ENCODE assay signal across 28 mouse cellular contexts in genomic region chr13:34305964-34306671, GRCm38 (mm10). TPM values are rescaled to one million over a fixed set of nuclear protein-coding genes. Genes with fewer than 3 reads are reported as not detected.
A peak's percentile ranks its signal among the peaks of the same experiment; 100 is the strongest.
DNase-seq lines count a peak whose midpoint lies in the region; ATAC-seq and TF ChIP-seq lines count a peak whose summit lies in the region.
"Had no signal": no experiment of that assay in that cellular context is flagged by ENCODE, and none has a peak within 500 bp of the region (broad histone marks: within the 10 kb centered on the region; RNA-seq: fewer than 3 reads in every experiment).

No protein-coding gene starts in this region.

- no peak for ATAC-seq in forebrain, embryonic 11.5 days (replicated peaks; ENCODE audit: low FRiP score)
- ATAC-seq in forebrain, postnatal 0 days, result no peak
- no peak for ATAC-seq in liver, embryonic 11.5 days (replicated peaks; ENCODE audit: low FRiP score)
- no peak for ATAC-seq in liver, embryonic 14.5 days (ENCODE audit: insufficient read depth)
- ATAC-seq in liver, postnatal 0 days, result peak; percentile 77
- ATAC-seq: activated CD4-positive, CD25-positive, alpha-beta regulatory T cell, adult 4 months; forebrain, embryonic 14.5 days; hindbrain, embryonic 16.5 days had no signal

- H3K4me2 ChIP-seq in forebrain, embryonic 11.5 days (ENCODE audit: low read depth, low read length, severe bottlenecking), result no peak overlapping the region
- no peak overlapping the region for H3K4me2 ChIP-seq in forebrain, postnatal 0 days (ENCODE audit: low read depth)
- no peak overlapping the region for H3K4me2 ChIP-seq in liver, embryonic 11.5 days
- no peak overlapping the region for H3K4me2 ChIP-seq in liver, embryonic 14.5 days (ENCODE audit: low read depth)
- no peak overlapping the region for H3K4me2 ChIP-seq in liver, postnatal 0 days (ENCODE audit: low read depth, low read length)
- H3K4me2 ChIP-seq: embryonic facial prominence, embryonic 13.5 days; heart, embryonic 12.5 days; heart, embryonic 15.5 days; hindbrain, embryonic 13.5 days had no signal

- no peak for TF ChIP-seq CTCF in forebrain, postnatal 0 days (IDR thresholded peaks at IDR 0.05; ENCODE audit: low read depth)
- no peak for TF ChIP-seq CTCF in liver, embryonic 14.5 days (IDR thresholded peaks at IDR 0.05; ENCODE audit: low read depth)
- no peak for TF ChIP-seq CTCF in liver, postnatal 0 days (IDR thresholded peaks at IDR 0.05; ENCODE audit: low read depth)
- no peak for TF ChIP-seq CTCF in layer of hippocampus, adult 2 months (conservative IDR thresholded peaks at IDR 0.05)

- no peaks in the 10 kb centered on the region for H3K36me3 ChIP-seq in forebrain, embryonic 11.5 days (ENCODE audit: control insufficient read depth, insufficient read depth, low read length)
- H3K36me3 ChIP-seq in forebrain, postnatal 0 days (ENCODE audit: insufficient read depth), result peaks cover 9% of the 10 kb centered on the region
- 0 out of 2 replicates have a peak, but pooled peaks cover 5% of the 10 kb centered on the region for H3K36me3 ChIP-seq in liver, embryonic 11.5 days (ENCODE audit: control insufficient read depth, insufficient read depth, low read length)
- H3K36me3 ChIP-seq in liver, embryonic 14.5 days (replicated peaks; ENCODE audit: control insufficient read depth, insufficient read depth, low read depth), result peaks cover 43% of the 10 kb centered on the region
- H3K36me3 ChIP-seq in liver, postnatal 0 days (replicated peaks; ENCODE audit: insufficient read depth, low read length), result peaks cover 26% of the 10 kb centered on the region
- H3K36me3 ChIP-seq: embryonic facial prominence, embryonic 10.5 days; embryonic facial prominence, embryonic 13.5 days; heart, embryonic 15.5 days had no signal

- H3K27ac ChIP-seq in forebrain, embryonic 11.5 days (ENCODE audit: low read depth, low read length), result no peak overlapping the region
- no peak overlapping the region for H3K27ac ChIP-seq in forebrain, postnatal 0 days (ENCODE audit: low read depth, low read length)
- no peak overlapping the region for H3K27ac ChIP-seq in liver, embryonic 11.5 days (ENCODE audit: low read depth, low read length)
- peak overlapping the region; percentile 17; the same call in 1 of the 2 replicates for H3K27ac ChIP-seq in liver, embryonic 14.5 days
- peak overlapping the region; percentile 29; the same call in 1 of the 2 replicates for H3K27ac ChIP-seq in liver, postnatal 0 days (ENCODE audit: low read depth)
- no peak overlapping the region for H3K27ac ChIP-seq in layer of hippocampus, adult 2 months
- H3K27ac ChIP-seq: embryonic facial prominence, embryonic 10.5 days; embryonic facial prominence, embryonic 13.5 days; forebrain, embryonic 10.5 days; heart, embryonic 15.5 days; hindbrain, embryonic 10.5 days; hindbrain, embryonic 13.5 days had no signal

- DNase-seq in forebrain, embryonic 11.5 days (ENCODE audit: low spot score), result peak; percentile 11
- no peak for DNase-seq in forebrain, postnatal 0 days
- no peak for DNase-seq in liver, embryonic 11.5 days (ENCODE audit: low spot score)
- DNase-seq in liver, embryonic 14.5 days (ENCODE audit: low read depth in 3 of 3, low spot score in 3 of 3), result no peak
- DNase-seq in liver, postnatal 0 days, result no peak
- no peak for DNase-seq in thymus, postnatal 0 days (ENCODE audit: low spot score)
- DNase-seq in layer of hippocampus, adult 2 months (ENCODE audit: low spot score in 2 of 2), result no peak
- DNase-seq: adrenal gland, adult 8-10 months; adrenal gland, postnatal 25 days; cerebellum, adult 11-12 months; cerebellum, adult 8-10 months; cerebellum, postnatal 10 days; cerebellum, postnatal 36 days; embryo, embryonic 11 days; gastrocnemius, postnatal 25 days; heart, postnatal 10 days; heart, postnatal 36 days had no signal

- WGBS in forebrain, embryonic 11.5 days, result 100% methylated on average over 2 of the region's 2 CpGs
- WGBS in forebrain, postnatal 0 days, result 89% methylated on average over 2 of the region's 2 CpGs
- WGBS in liver, embryonic 11.5 days, result 87% methylated on average over 2 of the region's 2 CpGs
- WGBS in liver, embryonic 14.5 days (ENCODE audit: insufficient replicate concordance), result 87% methylated on average over 2 of the region's 2 CpGs
- WGBS in liver, postnatal 0 days (ENCODE audit: insufficient replicate concordance), result 72% methylated on average over 2 of the region's 2 CpGs

- no peaks in the 10 kb centered on the region for H3K27me3 ChIP-seq in forebrain, embryonic 11.5 days (ENCODE audit: control insufficient read depth, insufficient read depth, low read length)
- H3K27me3 ChIP-seq in forebrain, postnatal 0 days (ENCODE audit: insufficient read depth, low read length), result no peaks in the 10 kb centered on the region
- H3K27me3 ChIP-seq in liver, embryonic 11.5 days (replicated peaks; ENCODE audit: control insufficient read depth, insufficient read depth, low read length), result no peaks in the 10 kb centered on the region
- no peaks in the 10 kb centered on the region for H3K27me3 ChIP-seq in liver, embryonic 14.5 days (ENCODE audit: control insufficient read depth, insufficient read depth, low read length)
- H3K27me3 ChIP-seq in liver, postnatal 0 days (ENCODE audit: insufficient read depth, low read length), result no peaks in the 10 kb centered on the region
- H3K27me3 ChIP-seq: embryonic facial prominence, embryonic 13.5 days; heart, embryonic 12.5 days; heart, embryonic 15.5 days; hindbrain, embryonic 13.5 days had no signal

- no peaks in the 10 kb centered on the region for H3K4me1 ChIP-seq in forebrain, embryonic 11.5 days (replicated peaks; ENCODE audit: control insufficient read depth, insufficient read depth, low read length)
- H3K4me1 ChIP-seq in forebrain, postnatal 0 days (ENCODE audit: insufficient read depth), result no peaks in the 10 kb centered on the region
- peaks cover 35% of the 10 kb centered on the region for H3K4me1 ChIP-seq in liver, embryonic 11.5 days (replicated peaks; ENCODE audit: control insufficient read depth, insufficient read depth, low read length)
- peaks cover 41 to 44% of the 10 kb centered on the region in 2 experiments for H3K4me1 ChIP-seq in liver, embryonic 14.5 days (replicated peaks; ENCODE audit: control insufficient read depth in 2 of 2, insufficient read depth in 2 of 2, low read length in 1 of 2)
- H3K4me1 ChIP-seq in liver, postnatal 0 days (ENCODE audit: insufficient read depth), result peaks cover 40% of the 10 kb centered on the region
- H3K4me1 ChIP-seq: heart, embryonic 15.5 days had no signal

- TF ChIP-seq EP300 in liver, embryonic 14.5 days (IDR thresholded peaks at IDR 0.05; ENCODE audit: low read depth), result no peak
- TF ChIP-seq EP300 in liver, postnatal 0 days (IDR thresholded peaks at IDR 0.05; ENCODE audit: low read depth), result no peak

- H3K9me3 ChIP-seq in forebrain, embryonic 11.5 days (ENCODE audit: control insufficient read depth, low read length), result no peaks in the 10 kb centered on the region
- H3K9me3 ChIP-seq in forebrain, postnatal 0 days (ENCODE audit: low read length), result no peaks in the 10 kb centered on the region
- no peaks in the 10 kb centered on the region for H3K9me3 ChIP-seq in liver, embryonic 11.5 days (ENCODE audit: control insufficient read depth, low read length)
- H3K9me3 ChIP-seq in liver, embryonic 14.5 days (ENCODE audit: control insufficient read depth, low read length), result no peaks in the 10 kb centered on the region
- no peaks in the 10 kb centered on the region for H3K9me3 ChIP-seq in liver, postnatal 0 days (ENCODE audit: low read length)
- H3K9me3 ChIP-seq: embryonic facial prominence, embryonic 10.5 days; embryonic facial prominence, embryonic 13.5 days; forebrain, embryonic 10.5 days; heart, embryonic 12.5 days; heart, embryonic 15.5 days; hindbrain, embryonic 10.5 days; hindbrain, embryonic 13.5 days had no signal

- no peak overlapping the region for H3K4me3 ChIP-seq in forebrain, embryonic 11.5 days (ENCODE audit: low read depth, low read length)
- no peak overlapping the region for H3K4me3 ChIP-seq in forebrain, postnatal 0 days (ENCODE audit: low read depth, low read length)
- H3K4me3 ChIP-seq in liver, embryonic 11.5 days (ENCODE audit: low read depth, low read length), result no peak overlapping the region
- H3K4me3 ChIP-seq in liver, embryonic 14.5 days (ENCODE audit: insufficient read depth in 1 of 2, low read depth in 2 of 2, low read length in 2 of 2), result no peak overlapping the region
- H3K4me3 ChIP-seq in liver, postnatal 0 days (ENCODE audit: low read depth, low read length), result no peak overlapping the region
- H3K4me3 ChIP-seq in layer of hippocampus, adult 2 months, result no peak overlapping the region
- H3K4me3 ChIP-seq: embryonic facial prominence, embryonic 10.5 days; embryonic facial prominence, embryonic 13.5 days; erythroblast, embryonic 14.5 days; forebrain, embryonic 10.5 days; heart, embryonic 12.5 days; heart, embryonic 15.5 days; hindbrain, embryonic 10.5 days; hindbrain, embryonic 13.5 days had no signal

- H3K9ac ChIP-seq in forebrain, embryonic 11.5 days (ENCODE audit: low read length), result no peak overlapping the region
- H3K9ac ChIP-seq in forebrain, postnatal 0 days, result no peak overlapping the region
- peak overlapping the region; percentile 15; the same call in 1 of the 2 replicates for H3K9ac ChIP-seq in liver, embryonic 11.5 days (ENCODE audit: low read depth, low read length)
- H3K9ac ChIP-seq in liver, embryonic 14.5 days (replicated peaks), result no peak overlapping the region
- 0 out of 2 replicates have a peak overlapping the region, but pooled peaks have one; percentile 2 for H3K9ac ChIP-seq in liver, postnatal 0 days (replicated peaks)
- H3K9ac ChIP-seq: embryonic facial prominence, embryonic 13.5 days; heart, embryonic 12.5 days; heart, embryonic 15.5 days; hindbrain, embryonic 13.5 days had no signal

RNA-seq across cellular contexts. Expression of gene Slc22a23, which starts 38.9 kb away (rescaled TPM):
- polyA plus RNA-seq in forebrain, embryonic 11.5 days (2014; fragmentation: Nextera tagmentation; extraction: Ambion mirVana), result 16.9 and 18.5 TPM in 2 replicates
- 74.8 and 87.9 TPM in 2 replicates for total RNA-seq in forebrain, postnatal 0 days (2014; rRNA removed)
- 8.7 and 10.3 TPM in 2 replicates for polyA plus RNA-seq in forebrain, postnatal 0 days (2015; fragmentation: Nextera tagmentation; extraction: Ambion mirVana)
- polyA plus RNA-seq in liver, embryonic 11.5 days (2014; fragmentation: Nextera tagmentation; extraction: Ambion mirVana), result 11.0 and 11.6 TPM in 2 replicates
- 21.4 and 24.4 TPM in 2 replicates for polyA plus RNA-seq in liver, embryonic 14.5 days (2012; rRNA removed)
- 9.3 and 11.9 TPM in 2 replicates for polyA plus RNA-seq in liver, embryonic 14.5 days (2014; fragmentation: Nextera tagmentation; extraction: Ambion mirVana)
- polyA plus RNA-seq in liver, postnatal 0 days (2015; fragmentation: Nextera tagmentation; extraction: Ambion mirVana), result 6.6 and 7.0 TPM in 2 replicates
- 2.8 and 3.4 TPM in 2 replicates for polyA plus RNA-seq in thymus, postnatal 0 days (2015; fragmentation: Nextera tagmentation; extraction: Ambion mirVana)
- total RNA-seq in layer of hippocampus, adult 2 months (2021), result 10 to 100 TPM; 31.6 to 34.8 TPM

Comparison
In these comparisons a context has a peak if more than half of its experiments do, and no peak if none do; other contexts are left out.
1. H3K27ac ChIP-seq: peak in liver, embryonic 14.5 days (single experiment) and liver, postnatal 0 days (single experiment); none in forebrain, embryonic 11.5 days (single experiment), forebrain, postnatal 0 days (single experiment), liver, embryonic 11.5 days (single experiment) and layer of hippocampus, adult 2 months (single experiment).
2. H3K9ac ChIP-seq: peak in liver, embryonic 11.5 days (single experiment) and liver, postnatal 0 days (single experiment); none in forebrain, embryonic 11.5 days (single experiment), forebrain, postnatal 0 days (single experiment) and liver, embryonic 14.5 days (single experiment).